Mouse (Mus musculus) heart, postnatal 0 days (tissue): ENCODE results near the gene Lhx4. TPM values are rescaled to one million over a fixed set of nuclear protein-coding genes. Genes with fewer than 3 reads are reported as not detected.

Experiments used
- ATAC-seq: fragments of 200-750 bp; cut with Nextera tagmentation; 2 replicates; pipeline ENCODE4 v1.8.0; 2017; ENCODE audit warnings: low read depth, moderate number of reproducible peaks, moderate library complexity; ENCODE audit not compliant: insufficient read depth
- DNase-seq: peaks from one replicate; pipeline ENCODE4 v3.0.0-alpha.2; 2016; ENCODE audit warnings: low spot score
- H3K27ac ChIP-seq: fragments of 300-500 bp; sonication (generic); 2 replicates; pipeline ENCODE4 v1.5.1; 2014; ENCODE audit warnings: low read depth, mild to moderate bottlenecking
- H3K27me3 ChIP-seq: fragments of 300-500 bp; sonication (generic); 2 replicates; pipeline ENCODE4 v1.6.1; 2014; ENCODE audit warnings: low read length, mixed read lengths; ENCODE audit not compliant: control insufficient read depth, insufficient read depth
- H3K36me3 ChIP-seq: fragments of 300-500 bp; sonication (generic); replicated peaks from 2 replicates; pipeline ENCODE4 v1.6.1; 2014; ENCODE audit warnings: low read length, mixed read lengths; ENCODE audit not compliant: control insufficient read depth, insufficient read depth
- H3K4me1 ChIP-seq: fragments of 300-500 bp; sonication (generic); 2 replicates; pipeline ENCODE4 v1.6.1; 2014; ENCODE audit warnings: antibody characterized with exemption; ENCODE audit not compliant: control insufficient read depth, insufficient read depth
- H3K4me2 ChIP-seq: fragments of 300-500 bp; sonication (generic); 2 replicates; pipeline ENCODE4 v1.6.1; 2014; ENCODE audit warnings: low read depth, mild to moderate bottlenecking, low read length, moderate library complexity
- H3K4me3 ChIP-seq: fragments of 300-500 bp; sonication (generic); 2 replicates; pipeline ENCODE4 v1.5.1; 2014; ENCODE audit warnings: low read depth, low read length
- H3K9ac ChIP-seq: fragments of 300-500 bp; sonication (generic); replicated peaks from 2 replicates; pipeline ENCODE4 v1.6.1; 2014; ENCODE audit warnings: low read depth, low read length, mixed read lengths
- H3K9me3 ChIP-seq: fragments of 300-500 bp; sonication (generic); replicated peaks from 2 replicates; pipeline ENCODE4 v1.6.1; 2016; ENCODE audit warnings: low read length; ENCODE audit not compliant: control insufficient read depth
- CTCF ChIP-seq: IDR thresholded peaks from 2 replicates; pipeline ENCODE4 v1.5.1; 2016; ENCODE audit warnings: antibody characterized with exemption, control low read depth, low read depth
- EP300 ChIP-seq: IDR thresholded peaks from 2 replicates; pipeline ENCODE4 v1.6.1; 2016; ENCODE audit warnings: antibody characterized with exemption, low read depth
- WGBS: fragments of 180-500 bp; shearing (Covaris S2); extraction: QIAGEN DNeasy Blood & Tissue Kit; methylation state at CpG from one replicate; pipeline ENCODE4 v1.1.7; 2014; 5-methylcytosine and 5-hydroxymethylcytosine counted together
- polyA plus RNA-seq: library from polyadenylated mRNA; unstranded; fragments of >200 nt; fragmentation: Nextera tagmentation; extraction: Ambion mirVana; gene quantifications from 2 replicates; pipeline ENCODE4 v1.2.1, GENCODE M21; 2015
- total RNA-seq: library from RNA; depleted of rRNA; stranded (reverse); fragments of >200 nt; gene quantifications from 2 replicates; pipeline ENCODE4 v1.2.3, GENCODE M21; 2014; ENCODE audit warnings: low replicate concordance

Gene Lhx4
- total and polyA plus RNA-seq, 2 experiments from 2014 or later: not detected

- Histone ChIP-seq H3K9me3 (no peaks in the 10 kb centered on the region), H3K4me1 (no peaks in the 10 kb centered on the region), H3K27ac (no peak overlapping the region), H3K36me3 (no peaks in the 10 kb centered on the region), H3K27me3 (peaks cover 52% of the 10 kb centered on the region), H3K9ac (no peak overlapping the region), H3K4me3 (no peak overlapping the region), H3K4me2 (no peak overlapping the region)
- no peak for TF ChIP-seq CTCF
- TF ChIP-seq EP300: no peak
- ATAC-seq (no peak), DNase-seq (no peak)
- 61% methylated on average over 9 of the region's 9 CpGs for WGBS
These were observed 1.9 kb upstream of the Lhx4 start for GRCm38 (mm10) chr1:155753411-155753810.

- no peak overlapping the region for H3K4me3 ChIP-seq
- no peak overlapping the region for H3K27ac ChIP-seq
- H3K9ac ChIP-seq: no peak overlapping the region
- peaks cover 79% of the 10 kb centered on the region for H3K27me3 ChIP-seq
- TF ChIP-seq CTCF (no peak), EP300 (no peak)
- H3K4me2 ChIP-seq: no peak overlapping the region
- WGBS: 24% methylated on average over 11 of the region's 11 CpGs
- no peaks in the 10 kb centered on the region for H3K9me3 ChIP-seq
- H3K4me1 ChIP-seq: no peaks in the 10 kb centered on the region
- no peaks in the 10 kb centered on the region for H3K36me3 ChIP-seq
- no peak for DNase-seq
- ATAC-seq: no peak
These were observed 836 bp downstream of the Lhx4 start for GRCm38 (mm10) chr1:155750517-155751178.

- Histone ChIP-seq H3K27me3 (peaks cover 91% of the 10 kb centered on the region), H3K36me3 (no peaks in the 10 kb centered on the region), H3K4me1 (peaks cover 2% of the 10 kb centered on the region), H3K4me3 (no peak overlapping the region), H3K4me2 (no peak overlapping the region), H3K9ac (no peak overlapping the region), H3K9me3 (no peaks in the 10 kb centered on the region), H3K27ac (no peak overlapping the region)
- 61% methylated on average over 5 of the region's 5 CpGs for WGBS
- no peak for DNase-seq
- no peak for ATAC-seq
- TF ChIP-seq CTCF (no peak), EP300 (no peak)
These were observed 3.6 kb downstream of the Lhx4 start for GRCm38 (mm10) chr1:155747911-155748310.

- Histone ChIP-seq H3K4me3 (no peak overlapping the region), H3K27ac (no peak overlapping the region), H3K27me3 (peaks cover 91% of the 10 kb centered on the region), H3K4me2 (no peak overlapping the region), H3K36me3 (no peaks in the 10 kb centered on the region), H3K9ac (no peak overlapping the region), H3K9me3 (no peaks in the 10 kb centered on the region), H3K4me1 (peaks cover 11% of the 10 kb centered on the region)
- no peak for DNase-seq
- no peak for ATAC-seq
- 19% methylated on average over 8 of the region's 8 CpGs for WGBS
- TF ChIP-seq EP300 (no peak), CTCF (no peak)
These were observed 4.5 kb downstream of the Lhx4 start for GRCm38 (mm10) chr1:155747011-155747410.

GRCm38 (mm10) chr1:155742411-155743363 is 8.8 kb downstream of the Lhx4 start:
- WGBS: 1% methylated on average over 81 of the region's 81 CpGs
- H3K27me3 ChIP-seq: peaks cover 94% of the 10 kb centered on the region

More at GRCm38 (mm10) chr1:155742411-155743363, 8.8 kb downstream of the Lhx4 start:
- H3K4me1 ChIP-seq: peaks cover 24% of the 10 kb centered on the region
- no peak for TF ChIP-seq CTCF
- no peak for TF ChIP-seq EP300
- H3K4me2 ChIP-seq: peak overlapping the region; percentile 95
- H3K4me3 ChIP-seq: peak overlapping the region; percentile 59
- H3K36me3 ChIP-seq: no peaks in the 10 kb centered on the region
- no peak overlapping the region for H3K27ac ChIP-seq
- DNase-seq: no peak
- H3K9me3 ChIP-seq: no peaks in the 10 kb centered on the region
- H3K9ac ChIP-seq: no peak overlapping the region
- peak; percentile 62 for ATAC-seq
